14 mouse cellular contexts compared by ENCODE assay signal in the genomic region with DNA sequence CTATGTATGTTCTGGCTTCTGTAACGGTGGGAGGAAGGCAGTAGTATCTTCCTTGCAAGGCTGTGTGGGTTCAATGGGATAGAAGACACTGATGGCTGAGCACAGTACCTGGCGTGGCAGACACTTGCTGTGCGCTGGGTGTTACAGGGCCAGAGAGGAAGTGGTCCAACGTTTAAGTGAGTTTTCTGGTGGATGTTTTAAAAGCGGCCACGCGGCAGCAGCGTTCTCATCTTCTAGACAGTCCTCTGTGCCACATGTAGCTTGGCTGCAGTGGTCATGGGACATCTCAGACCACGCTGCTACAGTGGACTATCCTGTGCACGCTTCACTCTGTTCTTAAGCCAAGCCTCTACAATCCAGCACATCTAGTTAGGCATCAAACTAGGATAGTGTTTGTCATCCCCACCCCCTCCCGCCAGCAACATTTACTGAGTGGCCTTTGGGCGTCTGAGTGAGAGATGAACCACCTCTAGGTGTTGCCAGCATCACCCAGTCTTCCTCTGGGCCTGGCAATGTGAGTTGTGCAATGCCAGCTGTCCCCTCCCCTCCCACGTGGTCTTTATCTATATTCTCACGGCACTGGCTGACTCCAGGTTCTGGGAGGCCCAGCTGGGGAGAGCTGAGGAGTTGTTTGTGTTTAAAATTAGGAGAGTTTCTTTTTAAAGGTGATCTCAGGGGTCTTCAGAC. TPM values are rescaled to one million over a fixed set of nuclear protein-coding genes. Genes with fewer than 3 reads are reported as not detected.
A peak's percentile ranks its signal among the peaks of the same experiment; 100 is the strongest.
DNase-seq lines count a peak whose midpoint lies in the region; ATAC-seq and TF ChIP-seq lines count a peak whose summit lies in the region.
"Had no signal": no experiment of that assay in that cellular context is flagged by ENCODE, and none has a peak within 500 bp of the region (broad histone marks: within the 10 kb centered on the region; RNA-seq: fewer than 3 reads in every experiment).

No protein-coding gene starts in this region.

- WGBS in lung, embryonic 14.5 days = 75% methylated on average over 14 of the region's 14 CpGs
- WGBS in intestine, postnatal 0 days = 72% methylated on average over 14 of the region's 14 CpGs

- no peaks in the 10 kb centered on the region for H3K4me1 ChIP-seq in lung, embryonic 14.5 days (ENCODE audit: insufficient read depth)
- peaks cover 3% of the 10 kb centered on the region; the same call in 1 of the 2 replicates for H3K4me1 ChIP-seq in intestine, postnatal 0 days (replicated peaks; ENCODE audit: control insufficient read depth, insufficient read depth, low read length)

- DNase-seq in lung, embryonic 14.5 days = no peak
- DNase-seq in lung, postnatal 25 days (ENCODE audit: low spot score) = no peak
- DNase-seq in c-Kit-positive CD71-positive TER-119-positive erythroid progenitor cells, embryonic 14.5 days (ENCODE audit: low spot score) = peak; percentile 60
- no peak for DNase-seq in kidney, postnatal 36 days
- no peak for DNase-seq in left cerebral cortex, adult 8-10 months (ENCODE audit: low spot score in 2 of 2)
- no peak for DNase-seq in kidney, adult 8-10 months
- DNase-seq: gastrocnemius, adult 2 months; heart, postnatal 10 days; kidney, adult 9 months; layer of hippocampus, adult 9-11 months; spleen, adult 18-20 months had no signal

- no peak overlapping the region for H3K9ac ChIP-seq in lung, embryonic 14.5 days
- H3K9ac ChIP-seq in intestine, postnatal 0 days (ENCODE audit: low read depth, low read length) = no peak overlapping the region
- H3K9ac ChIP-seq: limb, embryonic 12.5 days had no signal

- H3K4me2 ChIP-seq in lung, embryonic 14.5 days = no peak overlapping the region
- H3K4me2 ChIP-seq in intestine, postnatal 0 days (replicated peaks; ENCODE audit: low read depth) = no peak overlapping the region
- H3K4me2 ChIP-seq: limb, embryonic 12.5 days had no signal

- no peaks in the 10 kb centered on the region for H3K27me3 ChIP-seq in lung, embryonic 14.5 days (ENCODE audit: insufficient read depth, low read length)
- no peaks in the 10 kb centered on the region for H3K27me3 ChIP-seq in intestine, postnatal 0 days (replicated peaks; ENCODE audit: control insufficient read depth, insufficient read depth, low read length)
- H3K27me3 ChIP-seq: limb, embryonic 12.5 days had no signal

- no peaks in the 10 kb centered on the region for H3K9me3 ChIP-seq in lung, embryonic 14.5 days (ENCODE audit: low read depth, low read length)
- no peaks in the 10 kb centered on the region for H3K9me3 ChIP-seq in intestine, postnatal 0 days (ENCODE audit: control insufficient read depth)
- H3K9me3 ChIP-seq: limb, embryonic 12.5 days had no signal

- ATAC-seq in lung, embryonic 14.5 days (ENCODE audit: insufficient read depth) = peak; percentile 52; the same call in 1 of the 2 replicates
- peak; percentile 69 for ATAC-seq in intestine, postnatal 0 days
- ATAC-seq in megakaryocyte-erythroid progenitor cell, adult 5-6 weeks (replicated peaks; ENCODE audit: low FRiP score, low TSS enrichment, poor library complexity, severe bottlenecking) = peak; percentile 90

- no peak overlapping the region for H3K4me3 ChIP-seq in lung, embryonic 14.5 days (ENCODE audit: low read depth, low read length)
- H3K4me3 ChIP-seq in intestine, postnatal 0 days (ENCODE audit: low read depth, low read length) = no peak overlapping the region
- H3K4me3 ChIP-seq: gastrocnemius, adult 2 months; limb, embryonic 12.5 days had no signal

- TF ChIP-seq CTCF in lung, embryonic 14.5 days (IDR thresholded peaks at IDR 0.05; ENCODE audit: low read depth) = no peak; the same call in 1 of the 2 replicates
- no peak for TF ChIP-seq CTCF in intestine, postnatal 0 days (IDR thresholded peaks at IDR 0.05; ENCODE audit: low read depth)

- 0 out of 2 replicates have a peak, but pooled peaks cover 2% of the 10 kb centered on the region for H3K36me3 ChIP-seq in lung, embryonic 14.5 days (ENCODE audit: insufficient read depth)
- H3K36me3 ChIP-seq in intestine, postnatal 0 days (ENCODE audit: control insufficient read depth, insufficient read depth) = peaks cover 9% of the 10 kb centered on the region
- H3K36me3 ChIP-seq: limb, embryonic 12.5 days had no signal

- no peak overlapping the region for H3K27ac ChIP-seq in lung, embryonic 14.5 days (ENCODE audit: low read depth)
- no peak overlapping the region for H3K27ac ChIP-seq in intestine, postnatal 0 days (ENCODE audit: low read depth, low read length)
- H3K27ac ChIP-seq: gastrocnemius, adult 2 months; limb, embryonic 12.5 days had no signal

RNA-seq across cellular contexts. Expression of a gene that starts 29.4 kb away (rescaled TPM):
- 20.2 and 22.6 TPM in 2 replicates for polyA plus RNA-seq in lung, embryonic 14.5 days (2014; fragmentation: Nextera tagmentation; extraction: Ambion mirVana)
- polyA plus RNA-seq in intestine, postnatal 0 days (2015; fragmentation: Nextera tagmentation; extraction: Ambion mirVana) = 36.8 and 39.5 TPM in 2 replicates
- total RNA-seq in megakaryocyte-erythroid progenitor cell, adult 5-6 weeks (2014; fragmentation: Nextera tagmentation) = 22.9 and 31.0 TPM in 2 replicates
- 25.0 and 39.1 TPM in 2 replicates for total RNA-seq in megakaryocyte-erythroid progenitor cell, adult 5-6 weeks (2017)
- 1 to 10 TPM; 2.4 to 3.6 (median 2.7) TPM for total RNA-seq in left cerebral cortex, adult 8-10 months (2022)

Comparison
In these comparisons a context has a peak if more than half of its experiments do, and no peak if none do; other contexts are left out.
1. RNA of a gene that starts 29.4 kb away (total RNA-seq): 22.9 to 39.1 TPM in megakaryocyte-erythroid progenitor cell, adult 5-6 weeks; 2.4 to 3.6 TPM in left cerebral cortex, adult 8-10 months; every median in the first group is over 4 times any median in the second.
2. Peak in every context shown above with its lines, with median percentiles within 50 percentile points of each other: ATAC-seq.